Mouse (Mus musculus) ZHBTc4 (cell line): ENCODE results near the gene Cers5.
A peak's percentile ranks its signal among the peaks of the same experiment; 100 is the strongest.

ENCODE experiments used
- DNase-seq: peaks from one replicate; pipeline ENCODE4 v3.0.0-alpha.2; 2011; ENCODE audit warnings: low read depth, low spot score

The Cers5 gene

DNA sequence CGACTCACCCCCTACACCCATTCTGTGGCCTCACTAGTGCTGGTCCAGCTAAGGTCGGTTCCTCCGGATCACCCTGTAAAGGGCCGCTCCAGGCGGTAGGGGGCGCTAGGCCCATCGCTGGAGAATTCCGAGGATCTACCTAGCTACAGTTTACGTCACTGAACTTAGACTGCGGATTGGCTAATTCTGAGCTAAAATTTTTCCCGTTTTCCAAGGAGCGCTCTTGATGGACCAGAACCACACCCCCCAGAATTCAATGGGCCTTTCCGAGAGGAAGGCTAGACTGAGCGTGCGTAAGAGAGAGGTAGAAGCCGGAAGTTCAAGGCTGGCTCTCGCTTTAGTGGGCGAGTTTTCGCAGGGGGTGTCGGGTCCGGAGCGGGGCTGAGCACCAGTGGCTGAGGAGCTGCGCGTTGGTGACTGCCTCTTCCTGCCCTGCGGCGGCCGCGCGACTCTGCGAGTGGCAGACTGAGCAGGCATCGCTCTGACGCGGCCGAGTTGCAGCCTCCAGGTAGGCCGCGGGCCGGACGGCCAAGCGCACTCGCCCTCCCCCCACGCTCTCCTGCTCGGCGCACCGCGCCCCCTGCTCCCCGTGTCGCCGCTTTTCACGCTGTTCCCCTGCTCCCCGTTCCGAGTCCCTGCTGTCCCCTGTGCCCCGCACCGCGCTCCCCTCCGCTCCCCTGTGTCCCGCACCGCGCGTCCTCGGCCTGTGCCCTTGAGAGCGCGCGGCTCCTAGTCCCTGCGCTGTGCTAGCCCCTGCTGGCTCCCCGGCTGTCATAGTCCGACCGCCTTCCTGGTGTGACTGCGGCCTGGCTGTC, 47.1 kb downstream of the Cers5 start, which contains the start of gene Cox14:
TSS of gene Cox14 (plus strand) at position 278 of the 815 bp plus-strand sequence.
- DNase-seq: peak; percentile 99

DNA sequence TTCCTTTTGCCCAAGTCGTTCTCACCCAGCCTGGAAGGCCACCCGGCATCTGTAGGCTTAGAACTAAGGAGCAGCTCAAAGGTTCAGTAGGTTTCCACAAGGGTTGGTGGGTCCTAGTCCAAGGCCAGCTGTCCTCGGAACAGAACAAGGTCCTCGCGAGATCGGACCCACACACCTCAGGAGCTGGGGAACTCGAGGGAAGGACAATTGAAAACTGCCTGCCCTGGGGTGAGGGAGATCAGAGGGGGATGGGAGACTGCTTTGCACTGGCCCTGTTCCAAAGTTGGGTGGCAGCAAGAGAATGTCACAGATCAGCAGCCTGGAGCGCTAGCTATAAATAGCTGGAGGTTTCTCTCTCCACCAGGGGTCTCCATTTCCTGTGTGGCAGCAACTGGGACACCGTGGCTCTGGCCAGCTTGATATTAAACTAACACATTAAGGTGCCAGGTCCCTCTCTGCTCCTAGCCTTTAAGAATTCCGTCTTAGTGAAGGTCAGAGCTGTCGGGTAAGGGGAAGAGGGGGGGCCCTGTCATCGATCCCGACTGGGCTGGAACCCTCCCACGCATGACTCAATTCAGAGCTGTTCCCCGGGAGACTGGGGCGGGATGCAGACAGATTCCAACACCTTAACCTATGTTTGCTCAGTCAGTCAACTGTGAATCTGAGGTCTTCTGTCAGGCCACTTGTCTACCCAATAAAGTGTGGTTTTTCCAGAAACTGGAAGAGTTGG, 48.2 kb downstream of the Cers5 start:
- peak; percentile 88 for DNase-seq

DNA sequence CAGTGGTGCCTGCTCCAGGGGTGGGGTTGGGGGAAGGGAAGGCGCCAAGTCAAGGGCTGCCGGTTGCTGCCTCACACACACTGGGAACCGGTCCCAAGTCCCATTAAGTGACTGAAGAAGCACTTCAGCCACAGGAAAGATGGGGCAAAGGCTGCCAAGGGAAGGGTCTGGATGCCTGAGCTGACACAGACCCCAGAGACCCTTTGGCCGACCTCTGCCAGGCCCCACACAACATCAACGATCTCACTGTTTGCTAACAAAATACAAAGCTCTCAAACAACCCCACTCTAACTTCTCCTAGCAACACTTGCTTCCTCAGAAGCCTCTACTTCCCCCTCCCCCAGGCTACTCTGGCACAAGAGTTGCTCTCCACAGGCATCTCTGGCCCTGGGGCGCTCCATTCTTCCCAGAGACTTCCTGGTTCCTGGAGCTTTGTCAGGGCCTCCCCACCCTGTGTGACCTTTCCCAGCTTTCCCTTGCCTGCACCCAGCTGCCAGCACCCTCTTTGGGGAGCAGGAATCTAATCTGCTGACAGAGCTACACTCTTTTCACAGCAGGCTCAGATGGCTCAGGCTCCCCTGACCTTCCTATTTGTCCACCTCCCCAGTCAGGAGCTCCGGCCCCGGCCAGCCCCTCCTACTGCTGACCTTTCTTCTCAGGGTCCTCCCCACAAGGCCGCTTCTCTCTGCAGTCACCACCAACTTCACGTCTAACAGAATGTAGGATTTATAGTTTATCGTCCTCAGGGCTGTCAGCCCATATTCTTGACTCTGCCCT, 49.0 kb downstream of the Cers5 start:
- DNase-seq: peak; percentile 91

DNA sequence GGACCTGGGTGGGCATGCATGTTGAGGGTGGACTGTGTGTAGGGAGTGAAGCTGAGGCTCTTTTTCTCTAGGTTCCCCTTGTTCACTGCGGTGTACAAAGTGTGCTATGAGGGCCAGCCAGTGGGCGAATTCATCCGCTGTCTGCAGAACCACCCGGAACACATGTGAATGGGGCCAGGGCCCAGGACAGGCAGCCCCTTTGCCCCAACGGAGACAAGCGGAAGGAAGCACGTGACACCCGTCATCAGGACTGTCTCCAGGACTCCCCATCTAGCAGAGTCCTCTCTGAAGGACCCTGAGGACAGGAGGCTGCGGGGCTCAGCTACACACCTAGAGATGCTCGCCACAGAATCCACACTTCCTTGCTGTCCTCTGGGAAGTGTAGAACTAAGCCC, 49.6 kb downstream of the Cers5 start:
- DNase-seq: no peak

DNA sequence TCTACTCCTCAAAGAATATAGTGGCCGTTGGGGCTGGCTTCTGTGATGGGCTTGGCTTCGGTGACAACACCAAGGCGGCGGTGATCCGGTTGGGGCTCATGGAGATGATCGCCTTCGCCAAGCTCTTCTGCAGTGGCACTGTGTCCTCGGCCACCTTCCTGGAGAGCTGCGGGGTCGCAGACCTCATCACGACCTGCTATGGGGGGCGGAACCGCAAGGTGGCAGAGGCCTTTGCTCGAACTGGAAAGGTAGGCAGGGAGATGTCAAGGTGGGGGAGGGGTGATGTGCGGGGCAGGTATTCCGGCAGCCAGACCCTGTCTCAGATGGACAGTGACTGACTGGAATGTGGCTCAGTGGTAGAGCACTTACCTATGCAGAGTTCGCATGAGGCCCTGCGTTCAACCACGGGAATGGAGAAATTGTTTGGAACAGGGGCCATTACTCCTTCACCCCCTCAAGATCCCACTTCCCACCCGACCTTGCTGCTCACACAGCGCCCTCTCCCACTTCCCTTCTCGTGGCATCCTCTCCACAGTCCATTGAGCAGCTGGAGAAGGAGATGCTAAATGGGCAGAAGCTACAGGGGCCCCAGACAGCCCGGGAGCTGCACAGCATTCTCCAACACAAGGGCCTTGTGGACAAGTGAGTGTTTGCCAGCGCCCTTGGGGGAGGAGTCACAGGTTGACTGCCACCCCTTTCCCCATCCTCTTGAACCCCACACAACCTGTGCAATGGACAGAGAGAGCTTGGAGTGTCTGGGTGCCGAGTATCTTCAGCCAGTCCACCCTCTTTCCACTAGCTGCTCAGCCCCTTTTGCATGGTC, 50.6 kb downstream of the Cers5 start:
- DNase-seq: no peak

DNA sequence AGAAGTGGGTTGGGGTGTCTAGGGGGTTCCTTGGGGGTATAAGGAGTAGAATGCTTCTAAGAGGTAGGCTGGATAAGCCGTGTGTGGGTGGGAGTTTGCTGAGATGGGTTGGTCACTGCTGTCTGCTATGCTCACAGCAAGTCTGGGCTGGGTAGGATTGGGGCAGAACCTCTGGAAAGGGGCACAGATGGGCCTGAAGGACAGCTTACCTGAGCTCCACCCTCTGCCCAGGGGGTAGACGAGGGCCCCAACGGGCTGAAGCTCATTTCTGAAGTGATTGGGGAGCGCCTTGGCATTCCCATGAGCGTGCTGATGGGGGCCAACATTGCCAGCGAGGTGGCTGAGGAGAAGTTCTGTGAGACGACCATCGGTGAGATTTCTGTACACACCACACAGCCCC, 52.8 kb downstream of the Cers5 start:
- DNase-seq: no peak

DNA sequence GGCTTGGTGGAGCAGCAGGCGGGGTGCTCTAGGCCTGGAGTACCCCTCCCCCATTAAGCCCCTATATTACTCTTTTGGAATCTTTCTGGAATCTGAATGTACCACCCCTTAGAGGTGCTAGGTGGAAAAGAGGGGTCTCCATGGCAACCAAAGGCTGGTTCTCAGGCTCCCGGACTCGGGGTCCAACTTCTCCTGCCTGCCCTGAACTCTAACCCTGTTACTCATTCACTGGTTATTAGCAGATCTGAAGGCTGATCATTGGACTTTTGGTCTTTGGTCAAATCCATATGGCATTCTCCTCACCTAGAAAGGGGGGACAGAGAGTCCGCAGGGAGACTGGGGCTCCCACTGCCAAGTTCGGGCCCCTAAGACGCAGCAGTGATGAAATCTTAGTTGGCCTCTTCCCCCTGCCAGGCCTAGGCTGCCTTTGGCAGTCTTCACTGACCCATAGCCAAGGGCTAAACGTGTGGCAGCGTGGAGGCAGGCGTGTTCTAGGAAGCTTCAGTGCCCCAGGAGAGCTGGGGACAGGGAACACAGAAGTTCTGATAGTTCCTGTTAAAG, 54.1 kb downstream of the Cers5 start:
- no peak for DNase-seq

DNA sequence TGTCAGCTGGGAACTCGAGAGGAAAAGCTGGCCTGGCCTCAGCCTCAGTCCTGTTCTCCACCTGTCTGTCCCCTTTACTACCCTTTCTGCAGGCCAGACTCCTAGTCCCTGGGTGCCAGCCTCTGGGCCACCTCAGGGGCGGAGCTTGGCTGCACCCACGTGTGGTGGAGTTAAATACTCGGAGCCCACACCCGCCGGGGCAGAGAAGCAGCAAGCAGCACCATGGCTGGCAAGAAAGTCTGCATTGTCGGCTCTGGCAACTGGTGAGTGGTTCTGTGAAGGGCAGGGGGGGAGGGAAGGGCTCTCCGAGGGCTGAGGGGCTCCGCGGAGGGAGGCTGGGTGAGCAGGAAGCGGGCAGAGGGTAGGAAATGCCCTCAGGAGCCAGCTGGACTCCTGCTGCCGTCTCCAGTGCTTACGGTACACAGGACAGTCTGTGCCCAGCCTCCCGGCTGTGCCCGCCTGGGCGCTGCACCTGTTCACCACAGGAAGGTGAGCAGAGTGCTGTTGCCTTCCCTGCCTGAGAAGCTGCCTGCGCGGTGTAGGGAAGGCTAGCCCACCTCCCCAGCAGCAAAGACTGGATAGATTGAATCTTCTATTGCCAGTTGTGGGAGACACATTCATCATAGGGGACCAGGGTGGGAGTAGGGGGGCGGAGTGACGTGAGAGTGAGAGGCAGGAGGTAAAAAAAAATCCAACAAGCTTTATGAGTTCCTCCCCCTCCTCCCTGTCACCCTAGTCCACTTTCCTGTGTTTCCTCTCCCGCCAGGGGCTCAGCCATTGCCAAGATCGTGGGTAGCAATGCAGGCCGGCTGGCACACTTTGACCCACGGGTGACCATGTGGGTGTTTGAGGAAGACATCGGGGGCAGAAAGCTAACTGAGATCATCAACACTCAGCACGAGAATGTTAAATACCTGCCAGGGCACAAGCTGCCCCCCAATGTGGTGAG, 55.0 kb downstream of the Cers5 start, which contains the start of gene Gpd1:
TSS of gene Gpd1 (plus strand) at position 130 of the 949 bp plus-strand sequence.
- DNase-seq: peak; percentile 29

DNA sequence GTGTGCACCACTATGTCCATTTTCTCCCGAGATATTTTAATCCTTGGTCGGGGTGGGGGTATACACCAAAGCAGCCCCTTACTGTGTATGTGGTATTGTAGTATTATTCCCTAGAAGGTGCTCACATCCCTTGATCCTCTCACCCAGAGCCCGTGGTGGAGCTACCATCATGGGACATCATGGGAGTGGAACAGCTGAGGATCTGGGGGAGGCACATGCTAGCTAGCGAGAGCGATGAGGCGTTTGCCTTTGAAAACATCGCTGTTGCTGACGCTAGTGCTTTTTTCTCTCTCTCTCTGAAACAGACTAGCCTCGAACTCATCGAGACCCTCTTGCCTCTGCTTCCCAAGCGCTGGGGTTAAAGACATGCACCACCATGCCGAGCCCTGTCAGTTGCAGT, 55.9 kb downstream of the Cers5 start:
- DNase-seq: no peak

DNA sequence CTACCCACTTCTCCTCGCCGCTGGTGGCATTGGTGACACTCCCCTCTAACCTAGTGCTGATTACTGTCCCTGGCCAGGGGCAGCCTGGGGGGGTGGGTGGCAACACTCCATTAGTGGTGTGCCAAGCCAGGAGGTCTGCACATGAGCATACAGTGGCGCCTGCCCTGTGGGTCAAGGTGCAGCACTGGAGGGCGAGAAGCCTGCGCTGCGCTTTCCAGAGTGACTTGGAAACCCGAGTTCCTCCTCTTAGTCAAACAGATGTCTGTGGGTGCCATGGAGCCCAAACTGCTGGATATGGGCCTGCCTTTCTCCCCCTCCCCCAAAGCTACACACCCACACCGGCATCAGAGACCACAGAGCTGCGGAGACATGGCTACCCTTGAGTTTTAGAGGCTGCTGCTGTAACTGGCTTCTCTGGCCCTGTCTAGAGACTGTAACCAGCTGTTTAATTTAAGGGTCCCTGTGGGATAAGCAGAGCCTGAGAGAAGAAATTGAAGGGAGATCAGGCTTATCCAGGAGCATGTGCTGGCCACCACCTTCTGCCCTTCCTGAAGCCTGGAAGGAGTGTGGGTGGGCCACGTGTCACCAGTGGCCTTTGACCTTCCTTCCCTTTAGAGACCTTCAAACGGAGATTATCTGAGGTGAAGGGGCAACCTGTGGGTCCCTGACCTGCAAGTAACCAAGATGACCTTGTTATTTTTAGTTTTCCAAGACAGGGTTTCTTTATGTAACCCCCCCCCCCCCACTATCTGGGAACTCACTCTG, 56.5 kb downstream of the Cers5 start:
- DNase-seq: no peak

DNA sequence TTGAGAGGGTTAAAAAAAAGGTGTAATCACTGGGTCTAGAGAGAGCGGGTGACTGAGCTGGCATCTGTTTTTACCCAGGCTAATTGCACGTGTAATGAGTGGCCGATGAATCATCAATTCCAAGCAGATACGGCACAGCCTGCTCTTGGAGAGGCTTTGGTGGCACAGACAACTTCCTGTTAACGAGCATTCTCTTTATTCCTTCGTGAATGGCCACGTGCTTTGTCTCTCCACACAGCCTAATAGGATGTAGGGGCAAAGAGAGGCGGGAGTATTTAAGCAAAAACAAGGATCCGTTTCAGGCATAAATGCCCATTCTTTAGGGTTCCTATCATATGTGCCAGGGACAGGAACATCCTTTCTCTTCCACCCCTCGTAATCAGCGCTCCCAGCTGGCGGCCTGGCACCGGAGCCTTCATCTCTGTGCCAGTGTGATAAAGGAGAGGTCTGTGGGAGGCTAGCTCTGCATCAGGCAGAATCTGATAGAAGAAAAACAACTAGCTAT, 57.3 kb downstream of the Cers5 start:
- no peak for DNase-seq

DNA sequence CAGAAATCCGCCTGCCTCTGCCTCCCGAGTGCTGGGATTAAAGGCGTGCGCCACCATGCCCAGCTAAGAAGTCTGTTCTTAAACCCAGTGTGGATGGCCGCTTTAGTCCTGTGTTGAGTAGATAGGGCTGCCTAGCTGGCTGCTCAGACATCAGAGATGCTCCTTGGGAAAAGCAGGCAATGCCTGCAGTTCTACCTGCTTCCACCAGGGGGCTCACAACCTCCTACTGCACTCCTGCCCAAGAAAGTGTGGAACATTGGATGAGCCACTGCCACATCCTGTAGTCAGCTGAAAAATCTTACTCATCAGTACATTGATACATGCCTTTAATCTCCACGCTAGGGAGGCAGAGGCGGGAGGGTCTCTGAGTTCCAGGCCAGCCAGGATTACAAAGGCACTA, 57.8 kb downstream of the Cers5 start:
- DNase-seq: peak; percentile 88

DNA sequence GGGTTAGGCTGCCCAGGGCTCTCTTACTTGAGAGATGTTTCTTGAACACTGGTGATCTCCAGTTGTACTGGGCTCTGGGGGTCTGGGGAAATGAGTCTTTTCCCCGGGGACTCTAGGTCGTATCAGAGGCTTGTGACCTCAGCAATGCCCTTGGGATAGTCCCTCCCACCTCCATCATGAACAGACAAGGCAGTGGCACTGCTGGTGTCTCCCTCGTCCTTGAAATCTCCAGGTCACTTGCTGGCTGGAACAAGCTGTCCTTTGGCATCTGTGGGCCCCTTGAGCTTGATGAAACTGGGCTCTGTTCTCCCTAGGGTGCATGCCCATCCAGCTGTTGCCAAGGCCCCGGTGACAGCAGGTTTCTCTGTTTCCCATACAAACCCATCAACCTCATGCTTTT, 58.5 kb downstream of the Cers5 start:
- no peak for DNase-seq

DNA sequence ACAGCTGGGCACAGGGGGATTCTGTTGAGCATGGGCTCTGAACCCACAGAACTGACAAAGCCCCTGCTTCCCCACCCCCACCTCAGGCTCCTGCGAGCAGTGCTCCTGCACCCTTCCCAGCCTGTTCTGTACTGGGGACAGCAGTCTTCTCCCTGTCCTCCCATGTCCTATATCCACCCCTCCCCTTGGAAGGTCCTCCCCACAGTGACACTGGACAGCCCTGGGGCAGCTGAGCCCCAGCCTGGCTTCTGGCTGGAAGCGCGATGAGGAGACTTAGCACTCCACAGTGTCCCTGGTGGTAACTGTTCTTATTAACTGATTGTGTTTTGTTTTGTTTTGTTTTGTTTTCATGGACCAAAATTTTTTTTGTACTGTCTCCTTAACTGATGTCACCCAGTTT, 59.1 kb downstream of the Cers5 start:
- no peak for DNase-seq

DNA sequence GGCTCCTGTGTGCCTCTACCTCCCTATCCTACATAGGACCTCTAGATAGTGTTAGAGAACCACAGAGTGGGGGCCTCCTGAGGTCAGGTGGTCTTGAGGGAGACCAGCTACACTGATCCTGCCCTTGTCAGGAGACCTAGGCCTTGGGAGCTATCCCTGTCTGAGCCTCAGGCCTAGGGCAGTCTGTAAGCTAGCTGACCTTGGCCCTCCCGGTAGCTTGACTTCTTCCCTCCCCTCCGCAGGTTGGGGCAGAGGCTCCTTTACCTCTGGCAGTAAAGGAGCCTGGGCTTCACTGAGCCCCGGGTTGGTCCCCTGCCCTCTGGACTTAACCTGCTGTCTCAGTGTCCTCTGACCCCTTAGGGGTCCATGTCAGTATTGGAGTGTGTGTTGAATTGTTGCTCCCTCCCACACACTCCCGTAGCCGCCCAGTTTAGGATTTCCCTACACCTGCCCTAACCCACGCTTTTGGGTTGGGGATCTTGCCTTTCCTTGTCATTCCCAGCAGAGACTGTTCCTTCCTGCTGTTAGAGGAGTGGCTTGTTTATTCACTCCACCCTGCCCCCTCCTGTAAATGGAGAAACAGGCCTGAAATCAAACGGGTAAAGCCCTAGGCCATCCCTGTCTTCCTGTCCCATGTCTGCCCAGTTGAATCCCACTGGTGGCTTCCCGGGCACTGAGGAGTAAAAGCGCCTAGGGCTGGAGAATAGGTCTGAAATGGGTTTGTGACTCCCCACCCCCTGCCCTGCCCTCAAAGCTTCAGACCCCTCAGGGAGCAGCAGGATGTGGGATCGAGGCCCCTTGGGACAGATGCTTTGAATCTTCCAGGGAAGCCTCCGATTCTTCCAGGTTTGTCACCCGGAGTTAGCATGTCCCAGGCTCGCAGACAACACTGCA, 59.8 kb downstream of the Cers5 start:
- peak; percentile 63 for DNase-seq

DNA sequence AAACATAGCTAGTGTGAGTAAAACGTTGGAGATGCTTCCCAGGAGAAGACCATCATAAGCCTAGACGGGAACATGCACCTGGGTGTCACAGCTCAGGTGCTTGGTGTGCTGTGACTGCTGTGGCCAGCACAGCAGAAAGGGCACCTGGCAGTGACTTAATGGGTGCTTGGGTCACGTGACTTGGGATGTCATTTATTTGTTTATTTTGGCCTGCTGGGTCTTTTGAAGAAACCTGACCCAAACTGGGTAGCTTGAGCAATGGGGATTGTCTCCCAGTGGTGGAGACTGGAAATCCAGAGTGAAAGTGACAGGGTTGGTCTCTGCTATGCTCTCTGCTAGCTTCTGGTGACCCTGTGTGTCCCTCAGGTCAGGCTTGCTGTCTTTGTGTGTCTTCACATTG, 61.2 kb downstream of the Cers5 start:
- no peak for DNase-seq

DNA sequence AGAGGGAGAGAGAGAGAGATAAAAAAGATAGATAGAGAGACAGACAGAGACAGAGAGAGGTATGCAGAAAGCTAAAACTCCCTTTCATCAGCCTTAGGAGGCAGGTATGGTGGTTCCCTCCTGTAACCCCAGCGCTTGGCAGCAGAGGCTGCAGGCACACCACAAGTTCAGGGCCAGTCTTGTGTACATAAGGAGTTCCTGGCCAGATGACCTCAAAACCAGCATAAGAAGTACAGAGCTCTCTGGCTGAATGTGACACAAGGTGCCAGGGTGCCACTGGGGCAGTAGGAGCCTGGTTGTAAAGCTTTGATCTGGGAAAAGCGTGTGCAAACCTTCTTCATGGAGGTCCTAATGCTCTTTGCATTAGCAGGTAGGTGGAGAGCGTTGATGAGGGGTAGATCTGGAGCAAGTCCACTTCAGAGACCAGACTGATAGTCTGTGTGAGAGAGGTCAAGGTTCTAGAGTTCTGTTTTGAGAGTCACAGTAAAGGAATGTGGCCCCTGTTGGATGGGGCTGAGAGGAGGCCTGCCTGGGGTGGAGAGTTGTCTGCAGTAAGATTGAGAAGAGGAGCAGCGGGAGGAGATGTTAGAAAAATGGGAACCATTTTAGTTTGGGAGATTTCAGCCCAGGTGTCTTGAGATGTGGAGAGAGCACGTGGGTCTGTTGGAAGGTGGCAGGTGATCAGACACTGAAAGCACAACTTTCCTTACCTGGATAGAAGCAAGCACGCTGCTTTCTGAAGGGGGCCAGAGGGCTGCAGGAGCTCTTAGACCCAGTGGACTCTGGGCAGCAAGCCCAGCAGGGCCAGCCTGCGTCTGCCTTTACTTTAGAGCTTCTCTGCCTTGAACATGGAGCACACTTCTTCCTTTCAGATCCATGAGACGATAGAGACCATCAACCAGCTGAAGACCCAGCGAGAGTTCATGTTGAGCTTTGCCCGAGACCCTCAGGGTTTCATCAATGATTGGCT, 62.2 kb downstream of the Cers5 start:
- no peak for DNase-seq
